8 mouse cellular contexts compared by ENCODE assay signal in the genomic region with DNA sequence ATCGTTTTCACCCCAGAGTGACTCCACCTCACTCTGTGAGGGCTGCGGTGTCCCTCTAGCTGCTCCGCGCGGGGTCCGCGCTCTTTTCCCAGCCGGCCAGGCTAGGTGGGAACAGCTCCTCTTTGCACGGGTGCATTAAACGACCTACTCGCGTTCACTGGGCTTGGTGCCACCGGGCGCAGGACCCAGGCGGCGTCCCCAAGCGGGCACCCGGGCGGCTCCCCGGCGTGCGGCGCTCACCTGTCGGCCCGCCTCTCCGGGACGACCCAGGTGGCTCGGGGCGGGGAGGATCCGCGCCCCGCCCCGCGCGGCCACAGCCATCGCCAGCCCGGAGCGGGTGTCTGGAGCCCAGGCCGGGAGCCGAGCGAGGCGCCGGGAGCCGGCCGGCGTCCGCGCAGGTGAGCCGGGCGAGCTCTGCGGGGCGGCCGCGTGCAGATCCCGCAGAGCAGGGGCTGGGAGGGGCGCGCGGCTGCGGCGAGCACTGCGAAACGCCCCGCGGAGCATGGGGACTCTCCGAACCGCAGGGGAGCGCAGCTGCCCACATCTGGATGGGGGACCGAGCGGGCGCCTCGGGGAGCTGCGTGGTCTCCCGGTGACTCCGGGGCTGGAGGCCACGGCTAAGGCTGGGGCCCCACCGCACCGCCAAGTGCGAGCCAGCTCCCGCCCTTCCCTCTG. TPM values are rescaled to one million over a fixed set of nuclear protein-coding genes. Genes with fewer than 3 reads are reported as not detected.
DNase-seq lines count a peak whose midpoint lies in the region; ATAC-seq and TF ChIP-seq lines count a peak whose summit lies in the region.

Gene Lypd6b (plus strand): TSS at position 313 of the 675 bp plus-strand sequence.

- ATAC-seq in heart, postnatal 0 days (ENCODE audit: insufficient read depth, low read depth), result peak; percentile 40; the same call in 1 of the 2 replicates
- peak; percentile 84 for ATAC-seq in midbrain, embryonic 13.5 days

- no peaks in the 10 kb centered on the region for H3K9me3 ChIP-seq in heart, postnatal 0 days (replicated peaks; ENCODE audit: control insufficient read depth, low read length)
- no peaks in the 10 kb centered on the region for H3K9me3 ChIP-seq in limb, embryonic 10.5 days (replicated peaks)
- no peaks in the 10 kb centered on the region for H3K9me3 ChIP-seq in midbrain, embryonic 13.5 days

- no peak for TF ChIP-seq EP300 in heart, postnatal 0 days (IDR thresholded peaks at IDR 0.05; ENCODE audit: low read depth)

- peak within 1 kb of the TSS; percentile 51 for H3K4me3 ChIP-seq in heart, postnatal 0 days (ENCODE audit: low read depth, low read length)
- H3K4me3 ChIP-seq in limb, embryonic 10.5 days, result peak within 1 kb of the TSS; percentile 75
- peak within 1 kb of the TSS; percentile 64 for H3K4me3 ChIP-seq in midbrain, embryonic 13.5 days (replicated peaks)

- intact Hi-C loops in left cerebral cortex, postnatal 4 days (cut with DNase I), result loop anchor here (10.0 kb wide), 1 partner anchor 277 kb away; the partner anchor contains the start of gene Lypd6

- H3K4me1 ChIP-seq in heart, postnatal 0 days (ENCODE audit: control insufficient read depth, insufficient read depth), result peaks cover 7% of the 10 kb centered on the region; the same call in 1 of the 2 replicates
- H3K4me1 ChIP-seq in limb, embryonic 10.5 days, result peaks cover 20% of the 10 kb centered on the region
- H3K4me1 ChIP-seq in midbrain, embryonic 13.5 days (replicated peaks), result peaks cover 12% of the 10 kb centered on the region; the same call in 1 of the 2 replicates

- peaks cover 21% of the 10 kb centered on the region for H3K27me3 ChIP-seq in heart, postnatal 0 days (ENCODE audit: control insufficient read depth, insufficient read depth, low read length)
- peaks cover 57% of the 10 kb centered on the region for H3K27me3 ChIP-seq in limb, embryonic 10.5 days (ENCODE audit: low read depth, poor library complexity, severe bottlenecking)
- peaks cover 38% of the 10 kb centered on the region for H3K27me3 ChIP-seq in midbrain, embryonic 13.5 days

- WGBS in heart, postnatal 0 days, result 2% methylated on average over 73 of the region's 79 CpGs
- under 1% methylated on average over 79 of the region's 79 CpGs for WGBS in limb, embryonic 10.5 days
- under 1% methylated on average over 78 of the region's 79 CpGs for WGBS in midbrain, embryonic 13.5 days

- peak within 1 kb of the TSS; percentile 15; the same call in 1 of the 2 replicates for H3K9ac ChIP-seq in heart, postnatal 0 days (replicated peaks; ENCODE audit: low read depth, low read length)
- H3K9ac ChIP-seq in midbrain, embryonic 13.5 days (replicated peaks), result peak within 1 kb of the TSS; percentile 77

- H3K4me2 ChIP-seq in heart, postnatal 0 days (ENCODE audit: low read depth, low read length), result peak within 1 kb of the TSS; percentile 85
- peak within 1 kb of the TSS; percentile 100 for H3K4me2 ChIP-seq in midbrain, embryonic 13.5 days (replicated peaks)

- no peak within 1 kb of the TSS for H3K27ac ChIP-seq in heart, postnatal 0 days (ENCODE audit: low read depth)
- H3K27ac ChIP-seq in limb, embryonic 10.5 days, result peak within 1 kb of the TSS; percentile 81
- no peak within 1 kb of the TSS for H3K27ac ChIP-seq in midbrain, embryonic 13.5 days

- no peak for TF ChIP-seq CTCF in heart, postnatal 0 days (IDR thresholded peaks at IDR 0.05; ENCODE audit: low read depth)

- no peaks in the 10 kb centered on the region for H3K36me3 ChIP-seq in heart, postnatal 0 days (replicated peaks; ENCODE audit: control insufficient read depth, insufficient read depth, low read length)
- no peaks in the 10 kb centered on the region for H3K36me3 ChIP-seq in limb, embryonic 10.5 days
- H3K36me3 ChIP-seq in midbrain, embryonic 13.5 days, result no peaks in the 10 kb centered on the region

- DNase-seq in left cerebral cortex, postnatal 4 days, result peak; percentile 15
- DNase-seq in left cerebral cortex, adult 8-10 months (ENCODE audit: low spot score in 2 of 2), result no peak
- DNase-seq in cerebellum, postnatal 25 days, result peak; percentile 47 to 52
- no peak for DNase-seq in heart, postnatal 0 days (ENCODE audit: low spot score)
- DNase-seq in limb, embryonic 10.5 days (ENCODE audit: low spot score), result peak; percentile 64
- DNase-seq in layer of hippocampus, adult 11-12 months (ENCODE audit: low spot score), result no peak
- no peak for DNase-seq in frontal cortex, postnatal 25 days (ENCODE audit: low spot score in 2 of 2)

RNA-seq across cellular contexts. Expression of gene Lypd6b, which starts in this region (rescaled TPM):
- total RNA-seq in left cerebral cortex, postnatal 4 days (2021), result 10 to 100 TPM; 19.3 to 21.4 TPM
- 10 to 100 TPM in 2 of 4 experiments, 1 to 10 TPM in 2; 9.0 to 10.3 (median 9.7) TPM for total RNA-seq in left cerebral cortex, adult 8-10 months (2022)
- 0.11 and 0.23 TPM in 2 replicates for total RNA-seq in heart, postnatal 0 days (2014; rRNA removed; ENCODE audit: low replicate concordance)
- polyA plus RNA-seq in heart, postnatal 0 days (2015; fragmentation: Nextera tagmentation; extraction: Ambion mirVana), result 0.38 and 0.77 TPM in 2 replicates
- 3.8 and 3.9 TPM in 2 replicates for polyA plus RNA-seq in limb, embryonic 10.5 days (2016; fragmentation: Nextera tagmentation; extraction: Ambion mirVana)
- 2.6 and 3.3 TPM in 2 replicates for polyA plus RNA-seq in midbrain, embryonic 13.5 days (2015; fragmentation: Nextera tagmentation; extraction: Ambion mirVana)

Comparison
In these comparisons a context has a peak if more than half of its experiments do, and no peak if none do; other contexts are left out.
1. DNase-seq: peak in left cerebral cortex, postnatal 4 days (single experiment), cerebellum, postnatal 25 days (2 of 2) and limb, embryonic 10.5 days (single experiment); none in left cerebral cortex, adult 8-10 months (0 of 2), heart, postnatal 0 days (single experiment), layer of hippocampus, adult 11-12 months (single experiment) and frontal cortex, postnatal 25 days (0 of 2).
2. Peak in ATAC-seq, H3K4me3 ChIP-seq, H3K9ac ChIP-seq and H3K4me2 ChIP-seq in heart, postnatal 0 days; RNA of the gene not detected or under 1 TPM.
3. Peak in every context shown above with its lines, with median percentiles within 50 percentile points of each other: H3K4me3 ChIP-seq.